Mouse (Mus musculus) kidney, postnatal 0 days (tissue): ENCODE measurements at regions not wholly inside any gene's neighbourhood (a gene's known extent, or its start where the extent isn't known, plus 50 kb on each side); places are given as distances from the start of the nearest gene placed in this dataset.

Source experiments
- ATAC-seq: fragments of 200-750 bp; cut with Nextera tagmentation; replicated peaks from 2 replicates; pipeline ENCODE4 v1.8.0; 2017; ENCODE audit warnings: low read depth, moderate number of reproducible peaks, moderate TSS enrichment, moderate library complexity; ENCODE audit not compliant: low FRiP score
- DNase-seq: peaks from one replicate; pipeline ENCODE4 v3.0.0-alpha.2; 2016; ENCODE audit warnings: low spot score
- H3K27ac ChIP-seq: fragments of 300-500 bp; sonication (generic); 2 replicates; pipeline ENCODE4 v1.5.1; 2014; ENCODE audit warnings: mild to moderate bottlenecking
- H3K27me3 ChIP-seq: fragments of 300-500 bp; sonication (generic); 2 replicates; pipeline ENCODE4 v1.6.1; 2014; ENCODE audit warnings: low read length, mixed read lengths; ENCODE audit not compliant: insufficient read depth
- H3K36me3 ChIP-seq: fragments of 300-500 bp; sonication (generic); 2 replicates; pipeline ENCODE4 v1.6.1; 2014; ENCODE audit warnings: low read length, mixed read lengths; ENCODE audit not compliant: insufficient read depth
- H3K4me1 ChIP-seq: fragments of 300-500 bp; sonication (generic); replicated peaks from 2 replicates; pipeline ENCODE4 v1.6.1; 2014; ENCODE audit warnings: antibody characterized with exemption, low read length, mixed read lengths; ENCODE audit not compliant: insufficient read depth
- H3K4me2 ChIP-seq: fragments of 300-500 bp; sonication (generic); 2 replicates; pipeline ENCODE4 v1.6.1; 2014; ENCODE audit warnings: mild to moderate bottlenecking, low read length, moderate library complexity, mixed read lengths
- H3K4me3 ChIP-seq: fragments of 300-500 bp; sonication (generic); replicated peaks from 2 replicates; pipeline ENCODE4 v1.5.1; 2014; ENCODE audit warnings: low read depth, low read length
- H3K9ac ChIP-seq: fragments of 300-500 bp; sonication (generic); 2 replicates; pipeline ENCODE4 v1.6.1; 2014; ENCODE audit warnings: low read depth, low read length
- H3K9me3 ChIP-seq: fragments of 300-500 bp; sonication (generic); replicated peaks from 2 replicates; pipeline ENCODE4 v1.6.1; 2016; ENCODE audit warnings: low read length, inconsistent platforms, mixed read lengths
- CTCF ChIP-seq: IDR thresholded peaks from 2 replicates; pipeline ENCODE4 v1.5.1; 2016; ENCODE audit warnings: antibody characterized with exemption, low read depth, mild to moderate bottlenecking, moderate library complexity
- WGBS: fragments of 180-500 bp; shearing (Covaris S2); extraction: QIAGEN DNeasy Blood & Tissue Kit; methylation state at CpG from one replicate; pipeline ENCODE4 v1.1.7; 2014; 5-methylcytosine and 5-hydroxymethylcytosine counted together

- H3K4me2 ChIP-seq = no peak overlapping the region
- no peaks in the 10 kb centered on the region for H3K27me3 ChIP-seq
- no peaks in the 10 kb centered on the region for H3K4me1 ChIP-seq
- H3K9me3 ChIP-seq = no peaks in the 10 kb centered on the region
- no peak overlapping the region for H3K27ac ChIP-seq
- DNase-seq (no peak), ATAC-seq (no peak)
- no peak overlapping the region for H3K9ac ChIP-seq
- no peak for TF ChIP-seq CTCF
- H3K4me3 ChIP-seq = no peak overlapping the region
- no peaks in the 10 kb centered on the region for H3K36me3 ChIP-seq
Measured at GRCm38 (mm10) chr8:103324016-103324665, 538.7 kb upstream of the Cdh11 start.

DNA sequence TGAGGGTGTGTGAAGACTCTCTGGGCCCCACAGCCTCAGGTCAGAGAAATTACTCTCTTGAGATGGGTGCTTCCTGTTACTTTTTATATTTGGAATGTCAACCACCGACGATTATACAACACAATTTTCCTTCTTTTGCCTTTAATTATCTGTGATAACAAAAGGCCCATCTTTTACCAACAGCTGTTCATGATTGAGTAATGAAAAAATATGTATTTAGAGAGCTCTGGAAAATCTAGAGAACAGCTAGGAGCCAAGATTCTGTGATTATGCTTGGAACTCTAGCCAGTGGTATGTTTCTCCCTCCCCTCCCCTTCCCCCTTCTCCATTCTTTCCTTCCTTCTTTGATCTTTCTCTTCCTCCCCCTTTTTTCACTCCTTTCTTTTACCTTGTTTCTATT, 546.0 kb upstream of the Cdh11 start:
- Histone ChIP-seq H3K4me1 (no peaks in the 10 kb centered on the region), H3K4me2 (no peak overlapping the region), H3K4me3 (no peak overlapping the region), H3K27ac (no peak overlapping the region), H3K36me3 (no peaks in the 10 kb centered on the region), H3K27me3 (no peaks in the 10 kb centered on the region), H3K9me3 (no peaks in the 10 kb centered on the region), H3K9ac (no peak overlapping the region)
- no peak for TF ChIP-seq CTCF
- ATAC-seq = no peak
- no peak for DNase-seq
- 49% methylated on average over 2 of the region's 2 CpGs for WGBS

DNA sequence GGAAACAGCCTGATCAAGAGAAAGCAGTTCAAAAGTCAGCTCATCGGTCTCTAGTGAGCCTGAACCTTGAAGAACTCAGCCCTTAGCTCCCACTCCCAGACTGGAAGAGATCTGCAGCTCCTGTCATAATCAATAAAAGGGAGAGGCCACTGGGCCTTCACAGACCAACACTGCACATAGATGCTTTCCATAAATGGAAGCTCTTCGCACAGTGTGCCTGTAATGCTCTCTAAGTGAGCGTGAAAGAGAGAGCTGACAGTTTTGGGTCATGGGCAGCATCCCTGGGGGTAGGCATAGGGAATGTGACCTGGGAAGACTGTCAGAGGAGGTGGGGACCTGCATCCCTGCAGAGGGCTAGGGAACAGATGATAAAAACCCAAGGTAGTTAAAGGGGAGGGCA, 551.9 kb upstream of the Cdh11 start:
- DNase-seq (no peak), ATAC-seq (no peak)
- no peak overlapping the region for H3K4me2 ChIP-seq
- no peaks in the 10 kb centered on the region for H3K4me1 ChIP-seq
- H3K36me3 ChIP-seq = no peaks in the 10 kb centered on the region
- H3K27ac ChIP-seq = no peak overlapping the region
- WGBS = 93% methylated on average over 3 of the region's 3 CpGs
- H3K27me3 ChIP-seq = no peaks in the 10 kb centered on the region
- TF ChIP-seq CTCF = no peak
- H3K9me3 ChIP-seq = no peaks in the 10 kb centered on the region
- H3K4me3 ChIP-seq = no peak overlapping the region
- no peak overlapping the region for H3K9ac ChIP-seq

- WGBS = 91% methylated on average over 2 of the region's 2 CpGs
- H3K9me3 ChIP-seq = no peaks in the 10 kb centered on the region
- no peak overlapping the region for H3K4me3 ChIP-seq
- DNase-seq (no peak), ATAC-seq (no peak)
- H3K9ac ChIP-seq = no peak overlapping the region
- H3K27me3 ChIP-seq = no peaks in the 10 kb centered on the region
- H3K4me2 ChIP-seq = no peak overlapping the region
- H3K4me1 ChIP-seq = no peaks in the 10 kb centered on the region
- no peak overlapping the region for H3K27ac ChIP-seq
- no peak for TF ChIP-seq CTCF
- H3K36me3 ChIP-seq = no peaks in the 10 kb centered on the region
Measured at GRCm38 (mm10) chr8:103339042-103339441, 553.6 kb upstream of the Cdh11 start.

DNA sequence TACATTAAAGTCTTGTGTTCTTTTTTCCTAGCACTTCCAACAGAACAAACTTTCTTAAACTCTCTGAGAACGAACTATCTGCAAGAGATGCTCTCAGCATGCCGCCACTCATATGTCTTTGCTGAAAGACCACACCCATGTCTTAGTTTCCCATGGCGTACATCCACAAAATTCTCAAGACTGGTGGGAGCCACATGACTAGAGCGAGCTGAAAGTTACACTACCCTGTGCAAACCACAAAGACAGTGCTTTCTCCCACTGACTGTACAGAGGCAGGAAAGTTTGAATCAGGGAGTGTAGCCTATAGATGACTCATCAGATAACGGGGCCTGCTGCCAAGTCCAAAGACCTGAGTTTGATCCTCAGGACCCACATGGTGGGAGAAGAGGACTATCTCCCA, 554.5 kb upstream of the Cdh11 start:
- H3K4me3 ChIP-seq = no peak overlapping the region
- DNase-seq (no peak), ATAC-seq (no peak)
- no peaks in the 10 kb centered on the region for H3K36me3 ChIP-seq
- no peak overlapping the region for H3K4me2 ChIP-seq
- no peak for TF ChIP-seq CTCF
- no peaks in the 10 kb centered on the region for H3K9me3 ChIP-seq
- 94% methylated on average over 5 of the region's 5 CpGs for WGBS
- H3K4me1 ChIP-seq = no peaks in the 10 kb centered on the region
- no peaks in the 10 kb centered on the region for H3K27me3 ChIP-seq
- H3K27ac ChIP-seq = no peak overlapping the region
- no peak overlapping the region for H3K9ac ChIP-seq

- Histone ChIP-seq H3K4me3 (no peak overlapping the region), H3K27ac (no peak overlapping the region), H3K27me3 (no peaks in the 10 kb centered on the region), H3K36me3 (no peaks in the 10 kb centered on the region), H3K4me2 (no peak overlapping the region), H3K9ac (no peak overlapping the region), H3K9me3 (no peaks in the 10 kb centered on the region), H3K4me1 (no peaks in the 10 kb centered on the region)
- DNase-seq (no peak), ATAC-seq (no peak)
- TF ChIP-seq CTCF = no peak
- 71% methylated on average over 3 of the region's 3 CpGs for WGBS
Measured at GRCm38 (mm10) chr8:103343891-103344290, 558.4 kb upstream of the Cdh11 start.

GRCm38 (mm10) chr8:103344871-103345270, 559.4 kb upstream of the Cdh11 start:
- no peak overlapping the region for H3K4me3 ChIP-seq
- TF ChIP-seq CTCF = no peak
- ATAC-seq = no peak
- no peaks in the 10 kb centered on the region for H3K36me3 ChIP-seq
- 87% methylated on average over 2 of the region's 2 CpGs for WGBS
- no peak overlapping the region for H3K9ac ChIP-seq
- no peak overlapping the region for H3K27ac ChIP-seq
- no peaks in the 10 kb centered on the region for H3K27me3 ChIP-seq
- H3K4me1 ChIP-seq = no peaks in the 10 kb centered on the region
- no peak for DNase-seq
- H3K4me2 ChIP-seq = no peak overlapping the region
- H3K9me3 ChIP-seq = no peaks in the 10 kb centered on the region
